Mouse (Mus musculus) stomach, embryonic 14.5 days (tissue): Measurements from ENCODE around the gene Klhdc8a. TPM values are rescaled to one million over a fixed set of nuclear protein-coding genes. Genes with fewer than 3 reads are reported as not detected.

Source experiments
- ATAC-seq: fragments of 200-750 bp; cut with Nextera tagmentation; 2 replicates; pipeline ENCODE4 v1.8.0; 2017; ENCODE audit warnings: low read depth, moderate TSS enrichment; ENCODE audit not compliant: insufficient number of reproducible peaks, insufficient read depth, low FRiP score
- H3K27ac ChIP-seq: fragments of 300-500 bp; sonication (generic); 2 replicates; pipeline ENCODE4 v1.5.1; 2014; ENCODE audit warnings: mild to moderate bottlenecking, low read length, moderate library complexity, mixed read lengths
- H3K27me3 ChIP-seq: fragments of 300-500 bp; sonication (generic); 2 replicates; pipeline ENCODE4 v1.6.1; 2014; ENCODE audit warnings: low read length, control low read depth, mixed read lengths; ENCODE audit not compliant: control insufficient read depth, insufficient read depth
- H3K36me3 ChIP-seq: fragments of 300-500 bp; sonication (generic); 2 replicates; pipeline ENCODE4 v1.6.1; 2014; ENCODE audit warnings: mild to moderate bottlenecking, control low read depth, low read length, moderate library complexity, mixed read lengths; ENCODE audit not compliant: control insufficient read depth, insufficient read depth
- H3K4me1 ChIP-seq: fragments of 300-500 bp; sonication (generic); 2 replicates; pipeline ENCODE4 v1.6.1; 2014; ENCODE audit warnings: low read length, control low read depth, mixed read lengths; ENCODE audit not compliant: control insufficient read depth, insufficient read depth
- H3K4me2 ChIP-seq: fragments of 300-500 bp; sonication (generic); replicated peaks from 2 replicates; pipeline ENCODE4 v1.6.1; 2014; ENCODE audit warnings: low read depth, low read length, control low read depth
- H3K4me3 ChIP-seq: fragments of 300-500 bp; sonication (generic); 2 replicates; pipeline ENCODE4 v1.5.1; 2014; ENCODE audit warnings: low read depth, low read length, control low read depth
- H3K9ac ChIP-seq: fragments of 300-500 bp; sonication (generic); replicated peaks from 2 replicates; pipeline ENCODE4 v1.6.1; 2014; ENCODE audit warnings: low read depth, mild to moderate bottlenecking, control low read depth, low read length, moderate library complexity, mixed read lengths
- H3K9me3 ChIP-seq: fragments of 300-500 bp; sonication (generic); 2 replicates; pipeline ENCODE4 v1.6.1; 2016; ENCODE audit warnings: low read depth, low read length, control low read depth; ENCODE audit not compliant: control insufficient read depth
- WGBS: fragments of 180-500 bp; shearing (Covaris S2); extraction: QIAGEN DNeasy Blood & Tissue Kit; methylation state at CpG from one replicate; pipeline ENCODE4 v1.1.7; 2014; 5-methylcytosine and 5-hydroxymethylcytosine counted together
- polyA plus RNA-seq: library from polyadenylated mRNA; unstranded; fragments of >200 nt; fragmentation: Nextera tagmentation; extraction: Ambion mirVana; gene quantifications from 2 replicates; pipeline ENCODE4 v1.2.1, GENCODE M21; 2014

Gene Klhdc8a
- polyA plus RNA-seq, 1 experiment from 2014 or later, result not detected

DNA sequence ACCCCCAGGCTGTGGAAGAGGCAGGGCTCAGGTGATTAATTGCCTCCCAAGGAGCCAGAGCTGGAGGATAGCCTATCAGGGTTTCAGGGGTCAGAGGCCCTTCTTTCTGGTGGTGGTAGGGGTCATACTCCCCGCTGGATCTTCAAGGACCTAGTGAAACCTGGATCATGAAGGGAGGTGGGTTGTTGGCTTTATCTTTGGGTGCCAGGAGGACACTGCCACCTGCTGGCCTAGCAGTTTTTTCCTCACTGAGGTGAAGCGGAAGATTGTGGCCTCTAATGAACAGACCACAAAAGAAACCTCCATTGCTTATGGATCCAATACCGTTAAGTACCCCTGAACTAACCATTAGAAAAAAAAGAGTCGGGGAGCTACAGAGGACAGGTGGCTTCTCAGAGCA lies 7.7 kb downstream of the Klhdc8a start:
- no peaks in the 10 kb centered on the region for H3K4me1 ChIP-seq
- H3K27ac ChIP-seq, result no peak overlapping the region
- no peaks in the 10 kb centered on the region for H3K36me3 ChIP-seq
- 25% methylated on average over 4 of the region's 4 CpGs for WGBS
- ATAC-seq, result no peak
- H3K4me3 ChIP-seq, result no peak overlapping the region
- H3K9ac ChIP-seq, result no peak overlapping the region
- H3K27me3 ChIP-seq, result no peaks in the 10 kb centered on the region
- no peak overlapping the region for H3K4me2 ChIP-seq
- H3K9me3 ChIP-seq, result no peaks in the 10 kb centered on the region

DNA sequence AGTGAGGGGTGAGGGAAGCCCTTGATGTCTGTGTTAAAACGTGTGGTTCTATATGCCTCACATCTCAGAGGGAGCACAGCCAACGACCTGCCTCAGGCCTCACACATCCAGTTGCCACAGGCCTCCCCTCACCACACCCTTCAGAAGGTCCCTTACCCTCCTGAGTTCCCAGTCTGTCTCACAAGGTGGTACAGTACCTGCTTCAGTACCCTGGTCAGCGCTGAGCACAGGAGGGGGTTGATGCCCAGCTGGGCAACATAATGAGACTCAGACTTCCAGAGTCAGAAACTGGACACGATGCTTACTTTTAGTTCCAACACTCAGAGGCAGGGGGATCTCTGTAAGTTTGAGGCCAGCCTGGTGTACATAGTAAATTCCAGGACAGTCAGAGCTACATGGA lies 8.4 kb downstream of the Klhdc8a start:
- Histone ChIP-seq H3K27ac (no peak overlapping the region), H3K4me3 (no peak overlapping the region), H3K9me3 (no peaks in the 10 kb centered on the region), H3K9ac (no peak overlapping the region), H3K27me3 (no peaks in the 10 kb centered on the region), H3K4me2 (no peak overlapping the region), H3K4me1 (0 out of 2 replicates have a peak, but pooled peaks cover under 1% of the 10 kb centered on the region), H3K36me3 (no peaks in the 10 kb centered on the region)
- ATAC-seq, result no peak
- 14% methylated on average over 4 of the region's 4 CpGs for WGBS

DNA sequence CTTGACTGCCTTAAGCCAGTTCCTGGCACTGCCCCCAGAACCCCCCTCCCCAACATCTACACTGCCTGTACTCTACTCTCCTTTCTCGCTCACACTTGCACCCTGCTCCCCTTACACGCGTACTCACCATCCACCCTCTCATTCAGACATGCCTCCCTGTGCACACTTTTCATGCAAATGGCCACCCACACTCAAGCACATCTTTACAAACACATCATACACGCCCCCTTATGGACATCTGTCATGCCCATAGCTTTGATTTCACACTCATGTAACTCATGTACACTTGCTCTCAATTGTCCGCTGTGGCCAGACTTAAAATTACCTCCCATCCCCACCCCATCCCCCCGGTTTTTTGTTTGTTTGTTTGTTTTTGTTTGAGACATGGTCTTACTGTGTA lies 9.5 kb downstream of the Klhdc8a start:
- H3K36me3 ChIP-seq, result no peaks in the 10 kb centered on the region
- H3K4me3 ChIP-seq, result no peak overlapping the region
- WGBS, result 80% methylated on average over 6 of the region's 6 CpGs
- H3K27ac ChIP-seq, result no peak overlapping the region
- 0 out of 2 replicates have a peak, but pooled peaks cover 3% of the 10 kb centered on the region for H3K4me1 ChIP-seq
- no peak overlapping the region for H3K4me2 ChIP-seq
- H3K27me3 ChIP-seq, result no peaks in the 10 kb centered on the region
- H3K9me3 ChIP-seq, result no peaks in the 10 kb centered on the region
- ATAC-seq, result no peak
- no peak overlapping the region for H3K9ac ChIP-seq

DNA sequence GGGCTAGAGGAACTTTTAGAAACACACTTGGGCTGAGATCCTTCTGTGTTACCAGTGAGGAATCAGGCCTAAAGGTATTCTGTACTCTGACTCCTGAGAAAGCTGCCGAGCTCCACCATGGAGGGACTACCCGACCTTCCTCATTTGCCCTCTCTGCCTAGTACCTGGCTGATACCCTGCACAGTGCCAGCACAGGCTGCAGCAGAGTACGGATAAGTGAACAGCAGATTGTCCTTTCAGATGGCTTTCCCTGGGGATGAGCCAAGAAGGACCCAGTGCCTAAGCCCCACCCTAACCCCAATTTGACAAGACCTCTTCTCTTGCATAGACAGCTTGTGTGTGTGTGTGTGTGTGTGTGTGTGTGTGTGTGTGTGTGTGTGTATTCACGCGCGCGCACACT lies 10.2 kb downstream of the Klhdc8a start:
- no peak for ATAC-seq
- 85% methylated on average over 7 of the region's 7 CpGs for WGBS
- H3K4me1 ChIP-seq, result 0 out of 2 replicates have a peak, but pooled peaks cover 3% of the 10 kb centered on the region
- no peaks in the 10 kb centered on the region for H3K27me3 ChIP-seq
- no peak overlapping the region for H3K27ac ChIP-seq
- no peaks in the 10 kb centered on the region for H3K36me3 ChIP-seq
- no peak overlapping the region for H3K4me3 ChIP-seq
- no peaks in the 10 kb centered on the region for H3K9me3 ChIP-seq
- no peak overlapping the region for H3K9ac ChIP-seq
- H3K4me2 ChIP-seq, result no peak overlapping the region

DNA sequence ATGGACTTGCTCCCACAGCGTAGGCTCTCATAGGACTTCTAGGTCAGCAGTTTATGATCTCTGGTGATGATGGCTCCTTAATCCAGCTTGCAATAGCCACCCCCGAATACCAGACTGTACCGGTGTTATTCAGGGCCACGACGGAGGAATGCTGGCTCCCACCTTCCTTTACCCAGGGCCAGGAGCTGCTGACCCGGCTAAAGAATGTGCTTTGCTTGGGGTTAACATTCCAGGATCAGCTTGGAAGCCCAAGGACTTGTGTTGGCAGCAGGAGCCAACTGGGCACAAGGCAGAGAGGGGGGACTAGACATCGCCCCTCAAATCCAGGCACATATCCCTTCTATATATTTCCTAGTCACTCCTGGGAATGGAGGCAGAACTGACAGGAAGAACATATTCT lies 12.3 kb downstream of the Klhdc8a start:
- Histone ChIP-seq H3K4me1 (0 out of 2 replicates have a peak, but pooled peaks cover 5% of the 10 kb centered on the region), H3K4me3 (no peak overlapping the region), H3K27ac (no peak overlapping the region), H3K36me3 (no peaks in the 10 kb centered on the region), H3K4me2 (no peak overlapping the region), H3K9me3 (no peaks in the 10 kb centered on the region), H3K27me3 (0 out of 2 replicates have a peak, but pooled peaks cover 5% of the 10 kb centered on the region), H3K9ac (no peak overlapping the region)
- 50% methylated on average over 7 of the region's 7 CpGs for WGBS
- ATAC-seq, result no peak

DNA sequence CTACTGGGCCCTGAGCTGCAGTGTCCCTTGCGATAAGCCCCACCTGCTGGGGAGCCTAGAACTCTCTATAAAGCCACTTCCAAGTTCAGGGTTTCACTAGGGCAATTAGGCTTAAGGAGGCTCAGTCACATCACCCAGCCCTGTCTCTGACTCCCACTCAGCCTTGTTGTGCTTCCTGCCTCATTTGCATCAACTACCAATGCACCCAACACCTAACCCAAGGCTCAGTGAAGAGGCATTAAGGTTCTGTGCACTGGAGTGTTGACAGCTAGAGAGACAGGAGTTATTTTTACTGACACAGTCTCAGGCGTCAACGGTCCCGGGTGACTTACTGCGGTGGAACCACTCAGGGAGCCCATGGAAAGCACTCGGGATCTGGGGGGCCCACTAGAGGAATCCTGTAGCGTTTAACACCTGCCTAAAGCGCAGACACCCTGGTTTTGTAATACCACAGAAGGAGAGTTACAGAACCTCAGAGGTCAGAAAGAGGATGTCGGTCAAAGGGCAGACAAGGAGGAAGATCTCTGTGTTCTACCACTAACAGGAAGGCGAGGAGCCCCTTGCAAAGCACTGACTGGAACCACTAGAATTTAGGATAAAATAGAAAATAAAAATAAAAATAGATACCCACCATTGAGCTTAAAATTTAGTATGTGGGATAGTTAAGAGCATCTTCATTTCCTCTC lies 12.9 kb downstream of the Klhdc8a start:
- 66% methylated on average over 10 of the region's 10 CpGs for WGBS
- H3K27ac ChIP-seq, result no peak overlapping the region
- H3K9me3 ChIP-seq, result no peaks in the 10 kb centered on the region
- H3K36me3 ChIP-seq, result no peaks in the 10 kb centered on the region
- H3K4me3 ChIP-seq, result no peak overlapping the region
- 0 out of 2 replicates have a peak, but pooled peaks cover 7% of the 10 kb centered on the region for H3K27me3 ChIP-seq
- no peak for ATAC-seq
- H3K4me1 ChIP-seq, result 0 out of 2 replicates have a peak, but pooled peaks cover 6% of the 10 kb centered on the region
- no peak overlapping the region for H3K4me2 ChIP-seq
- H3K9ac ChIP-seq, result no peak overlapping the region

DNA sequence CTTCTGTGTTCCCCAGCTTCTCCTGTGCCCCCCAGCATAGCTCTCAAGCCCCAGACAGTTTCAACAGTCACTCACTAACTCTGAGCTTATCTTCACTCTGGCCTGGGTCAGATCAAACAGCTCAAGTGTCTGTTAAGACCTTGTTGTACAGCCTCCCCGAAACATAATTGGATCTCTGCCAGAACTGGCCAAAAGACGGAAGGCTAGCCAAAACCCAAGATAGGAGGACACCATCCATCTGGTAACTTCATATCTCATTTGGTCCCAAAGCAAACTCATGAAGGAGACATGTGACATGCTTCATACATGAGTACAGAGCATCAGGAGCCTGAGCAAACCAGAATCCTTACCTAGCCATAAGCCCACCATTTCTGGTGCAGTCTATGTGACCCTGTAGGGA lies 13.6 kb downstream of the Klhdc8a start:
- H3K27me3 ChIP-seq, result 0 out of 2 replicates have a peak, but pooled peaks cover 10% of the 10 kb centered on the region
- H3K4me1 ChIP-seq, result 0 out of 2 replicates have a peak, but pooled peaks cover 6% of the 10 kb centered on the region
- no peak overlapping the region for H3K27ac ChIP-seq
- no peaks in the 10 kb centered on the region for H3K9me3 ChIP-seq
- no peak for ATAC-seq
- H3K9ac ChIP-seq, result no peak overlapping the region
- no peak overlapping the region for H3K4me3 ChIP-seq
- 22% methylated on average over 2 of the region's 2 CpGs for WGBS
- no peak overlapping the region for H3K4me2 ChIP-seq
- no peaks in the 10 kb centered on the region for H3K36me3 ChIP-seq

DNA sequence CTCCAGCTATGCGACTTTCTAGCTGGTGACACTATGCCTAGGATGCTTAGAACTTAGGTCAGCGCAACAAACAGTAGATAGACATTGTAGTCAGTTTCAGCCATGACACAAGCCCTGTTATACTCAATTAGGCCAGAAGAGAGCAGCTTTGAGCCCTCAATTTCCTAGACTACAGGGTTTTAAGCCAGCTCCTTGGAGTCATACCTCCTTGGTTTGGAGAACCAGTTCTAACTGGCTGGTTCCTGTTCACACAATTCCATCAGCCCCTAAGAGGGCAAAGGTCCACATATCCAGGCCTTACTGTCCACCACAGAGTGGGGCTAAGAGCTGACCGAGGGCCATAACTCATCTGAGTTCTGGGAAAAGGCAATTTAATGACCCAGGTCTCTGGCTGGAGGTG lies 14.3 kb downstream of the Klhdc8a start:
- no peak overlapping the region for H3K4me2 ChIP-seq
- 0 out of 2 replicates have a peak, but pooled peaks cover 10% of the 10 kb centered on the region for H3K27me3 ChIP-seq
- no peak overlapping the region for H3K4me3 ChIP-seq
- WGBS, result 59% methylated on average over 3 of the region's 3 CpGs
- H3K4me1 ChIP-seq, result 0 out of 2 replicates have a peak, but pooled peaks cover 6% of the 10 kb centered on the region
- H3K36me3 ChIP-seq, result no peaks in the 10 kb centered on the region
- no peaks in the 10 kb centered on the region for H3K9me3 ChIP-seq
- ATAC-seq, result no peak; the same call in 1 of the 2 replicates
- H3K27ac ChIP-seq, result no peak overlapping the region
- no peak overlapping the region for H3K9ac ChIP-seq
